Mouse (Mus musculus): ENCODE measurements at regions not wholly inside any gene's neighbourhood (a gene's known extent, or its start where the extent isn't known, plus 50 kb on each side); places are given as distances from the start of the nearest gene placed in this dataset.
"Not testable (repeated sequence)": the region's sequence is repeated elsewhere in the genome, so short reads cannot be mapped to it uniquely, and the experiment has no call there.

GRCm38 (mm10) chr13:52216343-52216742, 314.7 kb downstream of the Diras2 start:
- DNase-seq, result no peak

DNA sequence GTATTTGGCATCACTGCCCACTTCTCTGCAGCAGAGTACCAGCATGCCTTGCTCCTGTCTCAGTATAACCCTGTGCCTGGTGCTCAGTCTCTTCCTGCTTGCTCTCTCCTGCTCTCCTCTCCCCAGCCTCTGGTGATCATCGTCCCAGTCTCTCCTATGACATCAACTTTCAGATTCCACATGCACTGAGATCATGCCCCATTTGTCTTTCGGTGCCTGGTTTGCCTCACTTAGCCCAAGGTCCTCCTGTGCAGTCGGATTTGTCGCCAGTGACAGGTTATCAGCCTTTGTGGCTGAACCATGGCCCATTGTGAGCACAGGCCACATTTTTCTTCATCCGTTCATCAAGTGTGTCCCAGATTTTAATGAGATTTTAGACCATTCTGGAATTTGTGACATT, 314.0 kb downstream of the Diras2 start:
- DNase-seq, result no peak

DNA sequence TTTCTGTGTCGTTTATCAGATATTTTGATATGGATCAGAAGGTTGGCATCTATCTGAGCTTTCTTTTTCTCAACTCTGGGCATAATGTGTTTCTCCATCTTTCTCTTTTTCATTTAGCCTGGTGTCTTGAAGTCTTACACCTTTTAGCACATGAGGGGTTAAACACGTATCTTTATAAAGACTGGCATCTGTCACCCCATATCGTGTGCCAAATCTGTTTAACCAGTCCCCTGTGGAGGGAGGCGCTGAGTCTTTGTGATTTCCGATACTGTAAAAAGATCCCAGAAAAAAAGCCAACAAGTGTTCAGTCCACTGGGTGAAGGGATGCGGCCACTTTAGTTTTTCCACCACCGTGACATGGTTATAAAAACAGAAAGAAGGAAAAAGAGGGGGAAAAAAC, 313.3 kb downstream of the Diras2 start:
- DNase-seq, result no peak

DNA sequence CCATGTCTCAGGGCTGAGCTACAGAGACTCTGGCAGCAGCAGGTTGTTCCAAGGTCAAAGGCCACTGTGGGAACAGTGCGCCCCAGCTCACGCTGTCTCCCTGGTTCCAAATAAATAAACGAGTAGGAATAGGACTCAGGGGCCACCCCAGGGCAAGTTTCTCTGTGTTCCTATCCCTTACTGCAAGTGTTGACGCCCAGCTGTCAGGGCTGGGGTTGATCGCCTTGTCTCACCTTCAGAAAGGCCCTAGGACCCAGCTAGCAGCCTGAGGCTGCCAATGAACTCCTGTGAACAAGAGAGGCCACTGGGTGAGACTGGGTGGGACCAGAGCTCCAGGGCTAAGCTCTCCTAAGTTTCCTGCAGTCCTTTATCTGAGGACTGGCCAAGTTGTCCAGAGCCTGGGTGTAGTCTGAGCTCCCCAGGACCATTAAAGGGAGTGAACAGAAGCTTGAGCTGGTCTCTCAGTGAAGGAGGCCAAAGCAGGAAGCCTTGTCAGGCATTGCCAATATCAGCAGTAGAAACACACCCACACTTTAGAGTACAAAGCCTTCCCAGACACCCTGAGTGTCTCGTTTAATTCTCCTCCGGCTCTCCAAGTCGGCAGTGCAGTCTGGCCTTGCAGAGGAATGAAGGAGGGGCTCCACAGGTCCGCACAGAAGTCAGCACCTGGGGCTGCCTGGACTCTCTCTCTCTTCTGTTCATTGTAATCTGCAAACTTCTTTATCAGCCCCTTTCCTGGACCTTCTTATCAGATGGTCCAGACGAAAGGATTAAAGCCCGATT, 308.6 kb downstream of the Diras2 start:
- no peak for DNase-seq

- DNase-seq, result peak; percentile 46 to 55
Measured at GRCm38 (mm10) chr13:52223098-52223962, 307.7 kb downstream of the Diras2 start.

GRCm38 (mm10) chr13:52233971-52234370, 297.1 kb downstream of the Diras2 start:
- no peak for DNase-seq

GRCm38 (mm10) chr13:52236105-52236504, 295.0 kb downstream of the Diras2 start:
- DNase-seq, result no peak

- no peak for DNase-seq
Measured at GRCm38 (mm10) chr13:52239563-52239962, 291.5 kb downstream of the Diras2 start.

DNA sequence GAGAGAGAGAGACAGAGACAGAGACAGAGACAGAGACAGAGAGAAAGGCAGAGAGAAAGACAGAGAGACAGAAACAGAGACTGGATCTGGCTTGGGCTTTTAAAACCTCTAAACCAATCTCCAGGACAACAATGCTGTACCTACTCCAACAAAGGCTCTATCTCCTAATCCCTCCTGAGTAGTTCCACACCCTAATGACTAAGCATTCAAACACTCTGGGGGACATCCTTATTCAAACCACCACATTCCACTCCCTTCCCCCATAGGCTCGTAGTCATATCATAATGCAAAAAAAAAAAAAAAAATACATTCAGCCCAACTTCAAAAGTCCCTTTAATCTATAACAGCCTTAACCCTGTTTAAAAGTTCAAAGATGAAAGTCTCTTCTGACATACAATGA, 289.3 kb downstream of the Diras2 start:
- DNase-seq, result no peak

DNA sequence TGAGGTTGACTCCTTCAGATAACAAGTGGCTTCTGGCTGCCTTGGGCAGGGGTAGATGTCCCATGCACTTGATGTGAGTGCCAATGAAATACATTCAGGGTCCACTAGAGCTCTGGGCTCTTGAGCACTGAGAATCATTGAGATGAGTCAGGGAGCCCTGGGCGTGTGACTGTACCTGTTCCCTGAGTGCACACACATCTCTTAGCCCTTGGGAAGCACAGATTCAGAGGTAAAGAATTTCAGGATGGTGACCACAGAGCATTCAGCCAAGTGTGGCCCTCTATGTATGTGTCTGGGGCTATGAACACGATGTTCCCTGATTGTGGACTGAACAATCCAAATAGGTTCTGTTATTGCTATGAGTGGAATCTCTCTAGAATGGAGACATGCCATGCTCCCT, 281.6 kb downstream of the Diras2 start:
- DNase-seq, result no peak

DNA sequence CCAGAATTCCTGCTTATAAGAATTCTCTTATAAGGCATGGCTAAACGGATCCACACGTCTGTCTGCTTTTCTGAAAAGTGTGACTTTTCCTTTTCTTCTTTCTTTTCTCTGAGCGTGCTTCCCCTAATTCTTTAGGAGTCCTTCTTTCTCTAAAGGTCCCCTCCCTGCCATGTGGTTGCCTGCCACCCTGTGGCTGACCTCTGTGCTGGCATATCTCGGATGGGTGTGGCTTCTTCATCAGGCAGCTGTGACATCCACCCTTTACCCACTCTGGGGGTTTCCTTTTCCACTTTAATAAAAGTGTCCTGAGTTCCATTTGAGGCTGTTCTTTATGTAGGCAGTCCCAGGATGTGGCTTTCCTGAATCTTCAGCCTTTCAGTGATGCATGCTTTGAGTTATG, 280.7 kb downstream of the Diras2 start:
- DNase-seq, result no peak

DNA sequence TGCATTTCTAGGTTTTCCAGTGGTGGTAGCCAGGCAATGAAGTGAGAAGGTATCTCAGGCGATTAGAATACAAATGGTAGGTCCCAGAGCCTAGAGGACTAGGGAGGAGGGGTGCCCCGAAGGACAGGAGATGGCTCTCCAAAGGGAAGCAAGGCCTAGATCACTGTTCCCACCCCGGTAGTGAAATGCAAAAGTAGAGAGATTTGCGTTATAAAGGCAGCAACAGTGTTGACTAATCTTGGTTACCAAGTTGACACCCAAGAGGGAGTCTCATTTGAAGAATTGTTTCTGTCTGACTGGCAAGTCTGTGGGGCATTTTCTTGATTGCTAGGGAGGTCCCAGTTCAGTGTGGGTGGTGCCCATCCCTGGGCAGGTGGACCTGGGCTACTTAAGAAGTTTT, 278.8 kb downstream of the Diras2 start:
- no peak for DNase-seq

DNA sequence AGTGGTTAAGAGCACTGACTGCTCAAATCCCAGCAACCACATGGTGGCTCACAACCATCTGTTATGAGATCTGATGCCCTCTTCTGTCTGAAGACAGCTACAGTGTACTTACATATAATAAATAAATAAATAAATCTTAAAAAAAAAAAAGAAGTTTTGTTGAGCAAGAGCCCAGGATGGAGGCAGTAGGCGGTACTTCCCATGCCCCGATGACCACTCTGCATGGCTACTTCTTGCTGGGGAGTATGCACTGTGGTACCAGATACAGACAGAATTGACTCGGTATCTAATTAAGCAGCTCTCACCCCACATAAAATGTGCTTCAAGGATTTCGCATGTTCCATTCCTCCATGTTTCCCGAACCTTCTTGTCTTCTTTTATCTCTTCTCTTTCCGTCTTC, 278.4 kb downstream of the Diras2 start:
- not testable (repeated sequence) for DNase-seq

DNA sequence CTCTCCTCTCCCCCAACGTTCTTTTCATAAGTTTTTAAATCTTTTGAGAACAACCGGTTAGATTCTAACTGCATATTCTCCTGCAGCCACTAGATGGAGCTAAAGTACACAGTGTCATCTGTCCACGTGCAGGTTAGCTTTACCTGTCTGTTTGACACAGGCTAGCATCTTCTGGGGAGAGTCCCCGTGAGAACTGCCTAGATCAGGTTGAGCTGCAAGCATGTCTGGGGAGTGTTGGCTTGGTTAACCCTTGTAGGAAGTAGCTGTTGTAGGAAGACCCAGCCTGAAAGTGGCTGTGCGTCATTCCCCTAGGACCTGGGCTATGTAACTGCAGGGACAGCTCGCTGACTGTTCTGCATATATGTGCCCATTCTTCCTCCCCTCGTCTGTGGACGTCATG, 277.9 kb downstream of the Diras2 start:
- DNase-seq, result peak; percentile 14 to 35

- peak; percentile 36 to 73 for DNase-seq
Measured at GRCm38 (mm10) chr13:52254185-52254584, 276.9 kb downstream of the Diras2 start.

DNA sequence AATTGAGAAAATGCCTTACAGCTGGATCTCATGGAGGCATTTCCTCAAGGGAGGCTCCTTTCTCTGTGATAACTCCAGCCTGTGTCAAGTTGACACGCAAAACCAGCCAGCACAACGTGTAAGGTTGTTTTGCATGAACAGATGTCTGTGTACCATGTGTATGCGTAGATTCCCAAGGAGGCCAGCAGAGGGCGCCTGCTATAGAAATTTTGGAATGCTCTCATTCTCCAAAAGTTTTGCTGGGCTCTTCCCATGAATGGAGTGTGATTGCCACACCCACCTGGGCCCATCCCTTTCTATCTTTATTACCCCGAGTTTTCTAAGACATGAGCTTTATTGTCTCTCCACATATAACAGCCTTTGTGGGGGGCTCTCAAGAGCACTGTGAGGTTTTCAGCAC, 275.4 kb downstream of the Diras2 start:
- peak in 1 of 2 experiments; percentile 21 for DNase-seq

DNA sequence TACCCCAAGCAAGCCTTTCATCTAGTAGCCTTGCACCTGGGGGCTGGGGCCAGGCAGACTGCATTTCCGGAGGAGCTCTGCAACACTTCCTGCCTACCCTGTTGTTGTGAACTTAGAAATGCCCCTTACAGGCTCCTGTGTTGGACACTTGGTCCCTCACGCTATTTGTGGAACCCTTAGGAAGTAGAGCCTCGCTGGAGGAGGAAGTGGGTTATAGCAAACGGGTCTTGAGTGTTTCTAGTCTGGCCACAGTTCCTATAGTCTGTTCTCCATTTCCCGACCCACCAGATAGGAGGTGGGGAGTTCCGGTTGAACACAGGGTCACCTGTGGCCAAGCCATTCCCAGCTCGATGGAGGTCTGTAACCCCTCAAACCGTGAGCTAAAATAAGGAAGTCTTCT, 272.7 kb downstream of the Diras2 start:
- no peak for DNase-seq

DNA sequence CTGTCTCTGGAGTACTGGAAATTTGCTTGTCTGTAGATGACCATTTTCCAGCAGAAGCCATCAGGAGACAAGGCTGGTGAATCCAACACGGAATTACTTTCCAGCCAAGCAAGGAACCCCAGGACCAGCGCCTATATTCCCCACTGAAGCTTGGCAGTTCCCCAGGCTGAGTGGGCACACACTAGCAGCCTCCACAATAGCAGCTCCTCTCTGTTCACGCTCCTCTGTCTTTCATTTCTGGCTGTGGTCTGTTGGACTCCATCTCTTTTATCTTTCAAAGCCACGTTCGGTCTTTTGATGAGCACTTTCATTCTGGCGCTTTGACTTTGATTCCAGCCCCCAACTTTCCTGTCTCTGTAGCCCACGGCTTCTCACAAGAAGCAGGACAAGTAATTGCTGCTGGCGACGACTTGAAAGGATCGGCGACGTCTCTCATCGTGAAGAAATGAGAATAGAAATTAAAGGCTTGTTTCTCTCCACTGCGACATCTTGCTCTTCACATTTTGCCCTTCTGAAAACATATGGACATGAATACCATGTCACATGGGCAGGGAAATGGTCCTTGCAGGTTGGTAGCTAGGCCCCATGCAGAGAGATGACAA, 268.0 kb downstream of the Diras2 start:
- DNase-seq, result no peak

DNA sequence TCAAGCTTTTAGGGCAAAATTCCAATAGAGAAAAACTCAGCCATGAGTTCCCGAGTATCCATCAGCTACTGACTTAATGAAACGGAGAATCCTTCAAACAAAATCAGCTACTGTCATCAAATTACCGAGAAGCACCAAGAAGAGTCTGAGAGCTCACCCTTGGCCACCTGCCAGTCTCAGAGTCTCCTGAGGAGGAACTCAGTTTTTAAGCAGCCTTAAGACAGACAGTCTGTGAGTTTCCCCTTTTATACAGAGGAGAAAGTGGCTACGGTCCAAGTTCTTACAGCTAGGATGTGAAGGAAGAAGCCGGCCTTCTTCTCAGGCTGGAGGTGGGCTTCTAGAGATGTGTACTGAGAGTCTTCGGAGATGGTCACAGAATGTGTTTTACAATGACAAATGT, 262.8 kb downstream of the Diras2 start:
- no peak for DNase-seq

DNA sequence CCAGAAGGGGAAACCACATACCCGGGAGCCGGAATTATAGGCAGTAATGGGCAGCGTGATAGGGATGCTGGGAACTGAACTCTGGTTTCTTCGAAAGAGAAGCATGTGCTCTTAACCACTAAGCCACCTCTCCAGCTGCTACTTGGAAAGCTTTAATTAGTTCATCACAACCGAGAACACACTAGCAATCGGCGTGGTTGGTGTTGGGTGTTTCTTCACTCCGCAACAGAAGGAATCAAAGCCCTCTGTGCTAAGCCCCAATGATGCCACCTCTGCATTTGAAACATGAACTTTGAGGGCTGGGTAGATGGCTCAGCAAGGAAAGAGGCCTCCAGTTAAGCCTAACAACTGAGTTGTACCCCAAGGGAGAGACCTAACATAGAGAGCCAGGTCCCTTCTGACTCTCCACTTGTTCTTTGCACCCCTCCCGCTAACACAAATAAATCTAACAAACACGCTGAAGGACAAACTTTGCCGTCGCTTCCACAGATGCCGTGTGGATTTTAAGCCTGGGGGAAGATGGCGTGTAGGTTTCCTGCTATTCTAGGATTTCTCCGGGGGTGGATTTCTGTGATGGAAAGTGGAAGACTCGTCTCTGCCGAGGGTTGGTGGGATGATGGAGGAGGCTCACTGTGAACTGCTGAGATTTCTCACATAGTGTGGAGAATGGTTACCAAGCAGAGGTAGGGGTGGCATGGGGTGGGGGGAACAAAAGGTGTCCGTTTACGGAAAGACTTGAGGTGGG, 257.4 kb downstream of the Diras2 start:
- no peak for DNase-seq

DNA sequence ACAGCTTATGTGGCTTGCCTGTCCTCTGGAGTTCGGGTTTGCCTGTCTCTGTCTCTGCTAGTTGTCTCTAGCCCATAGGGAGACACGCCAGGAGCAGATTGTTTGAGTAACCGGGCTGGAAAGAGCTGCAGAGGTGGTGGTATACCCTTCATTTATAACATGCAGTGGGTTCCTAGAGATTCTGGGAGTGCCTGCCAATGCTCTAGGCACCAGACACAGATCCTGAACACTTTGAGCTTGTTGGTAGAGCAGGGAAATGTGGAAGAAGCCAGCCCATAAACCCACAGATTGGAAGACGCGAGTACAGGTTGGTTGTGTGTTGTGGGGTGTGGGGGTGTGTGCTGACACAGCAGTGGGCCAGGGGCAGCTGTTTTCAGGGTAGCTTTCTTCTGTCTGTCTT, 255.9 kb downstream of the Diras2 start:
- peak in 1 of 2 experiments; percentile 16 for DNase-seq

GRCm38 (mm10) chr13:52275675-52276074, 255.4 kb downstream of the Diras2 start:
- DNase-seq, result peak; percentile 58 to 75

GRCm38 (mm10) chr13:52277195-52277594, 253.9 kb downstream of the Diras2 start:
- no peak for DNase-seq
